Mouse (Mus musculus): ENCODE measurements at regions not wholly inside any gene's neighbourhood (a gene's known extent, or its start where the extent isn't known, plus 50 kb on each side); places are given as distances from the start of the nearest gene placed in this dataset.
A peak's percentile ranks its signal among the peaks of the same experiment; 100 is the strongest.

GRCm38 (mm10) chr7:77502608-77503007 lies 1235.2 kb downstream of the Ntrk3 start:
- Histone ChIP-seq H3K9ac (ENCODE audit: low read depth, low read length) (no peak overlapping the region), H3K36me3 (ENCODE audit: control insufficient read depth, insufficient read depth, low read length) (no peaks in the 10 kb centered on the region), H3K9me3 (replicated peaks; ENCODE audit: control insufficient read depth, low read length, poor library complexity, severe bottlenecking) (no peaks in the 10 kb centered on the region), H3K4me1 (ENCODE audit: control insufficient read depth, insufficient read depth, low read length) (no peaks in the 10 kb centered on the region), H3K4me3 (ENCODE audit: low read depth, low read length) (no peak overlapping the region), H3K4me2 (ENCODE audit: low read length) (no peak overlapping the region), H3K27ac (ENCODE audit: low read length) (no peak overlapping the region), H3K27me3 (ENCODE audit: control insufficient read depth, insufficient read depth, low read depth, low read length) (no peaks in the 10 kb centered on the region)
- ATAC-seq: no peak
- 83% methylated on average over 4 of the region's 4 CpGs for WGBS

GRCm38 (mm10) chr7:77495066-77495465 lies 1242.7 kb downstream of the Ntrk3 start:
- H3K9ac ChIP-seq (ENCODE audit: low read depth, low read length): no peak overlapping the region
- 86% methylated on average over 3 of the region's 3 CpGs for WGBS

GRCm38 (mm10) chr7:77477519-77477918 lies 1247.8 kb downstream of the Agbl1 start:
- ATAC-seq: no peak
- Histone ChIP-seq H3K9ac (ENCODE audit: low read depth, low read length) (no peak overlapping the region), H3K27me3 (ENCODE audit: control insufficient read depth, insufficient read depth, low read depth, low read length) (no peaks in the 10 kb centered on the region), H3K36me3 (ENCODE audit: control insufficient read depth, insufficient read depth, low read length) (no peaks in the 10 kb centered on the region), H3K4me3 (ENCODE audit: low read depth, low read length) (no peak overlapping the region), H3K4me2 (ENCODE audit: low read length) (no peak overlapping the region), H3K27ac (ENCODE audit: low read length) (no peak overlapping the region), H3K4me1 (ENCODE audit: control insufficient read depth, insufficient read depth, low read length) (no peaks in the 10 kb centered on the region), H3K9me3 (replicated peaks; ENCODE audit: control insufficient read depth, low read length, poor library complexity, severe bottlenecking) (no peaks in the 10 kb centered on the region)
- 82% methylated on average over 2 of the region's 2 CpGs for WGBS

More at GRCm38 (mm10) chr7:77495066-77495465, 1242.7 kb downstream of the Ntrk3 start:
- no peaks in the 10 kb centered on the region for H3K9me3 ChIP-seq (replicated peaks; ENCODE audit: control insufficient read depth, low read length, poor library complexity, severe bottlenecking)
- no peak for ATAC-seq
- H3K4me2 ChIP-seq (ENCODE audit: low read length): no peak overlapping the region
- no peak overlapping the region for H3K4me3 ChIP-seq (ENCODE audit: low read depth, low read length)
- no peaks in the 10 kb centered on the region for H3K4me1 ChIP-seq (ENCODE audit: control insufficient read depth, insufficient read depth, low read length)
- H3K27ac ChIP-seq (ENCODE audit: low read length): no peak overlapping the region
- H3K36me3 ChIP-seq (ENCODE audit: control insufficient read depth, insufficient read depth, low read length): no peaks in the 10 kb centered on the region
- no peaks in the 10 kb centered on the region for H3K27me3 ChIP-seq (ENCODE audit: control insufficient read depth, insufficient read depth, low read depth, low read length)

- no peak for ATAC-seq
- H3K4me3 ChIP-seq (ENCODE audit: low read depth, low read length): no peak overlapping the region
- WGBS: 15% methylated on average over 2 of the region's 2 CpGs
- no peaks in the 10 kb centered on the region for H3K9me3 ChIP-seq (replicated peaks; ENCODE audit: control insufficient read depth, low read length, poor library complexity, severe bottlenecking)
- no peaks in the 10 kb centered on the region for H3K27me3 ChIP-seq (ENCODE audit: control insufficient read depth, insufficient read depth, low read depth, low read length)
- H3K27ac ChIP-seq (ENCODE audit: low read length): peak overlapping the region; percentile 47
- H3K4me2 ChIP-seq (ENCODE audit: low read length): no peak overlapping the region
- H3K4me1 ChIP-seq (ENCODE audit: control insufficient read depth, insufficient read depth, low read length): peaks cover 8% of the 10 kb centered on the region; the same call in 1 of the 2 replicates
- H3K36me3 ChIP-seq (ENCODE audit: control insufficient read depth, insufficient read depth, low read length): no peaks in the 10 kb centered on the region
- no peak overlapping the region for H3K9ac ChIP-seq (ENCODE audit: low read depth, low read length)
Observed at GRCm38 (mm10) chr7:77446052-77446367, 1216.3 kb downstream of the Agbl1 start.

GRCm38 (mm10) chr7:77445352-77446051 lies 1215.8 kb downstream of the Agbl1 start:
- Histone ChIP-seq H3K36me3 (ENCODE audit: control insufficient read depth, insufficient read depth, low read length) (no peaks in the 10 kb centered on the region), H3K4me3 (ENCODE audit: low read depth, low read length) (no peak overlapping the region), H3K27me3 (ENCODE audit: control insufficient read depth, insufficient read depth, low read depth, low read length) (no peaks in the 10 kb centered on the region), H3K4me2 (ENCODE audit: low read length) (peak overlapping the region; percentile 14; the same call in 1 of the 2 replicates), H3K9me3 (replicated peaks; ENCODE audit: control insufficient read depth, low read length, poor library complexity, severe bottlenecking) (no peaks in the 10 kb centered on the region), H3K27ac (ENCODE audit: low read length) (peak overlapping the region; percentile 47), H3K9ac (ENCODE audit: low read depth, low read length) (no peak overlapping the region), H3K4me1 (ENCODE audit: control insufficient read depth, insufficient read depth, low read length) (peaks cover 8% of the 10 kb centered on the region; the same call in 1 of the 2 replicates)
- WGBS: 33% methylated on average over 11 of the region's 11 CpGs
- ATAC-seq: no peak

GRCm38 (mm10) chr7:77441622-77442021 lies 1211.9 kb downstream of the Agbl1 start:
- ATAC-seq: no peak
- H3K4me1 ChIP-seq (ENCODE audit: control insufficient read depth, insufficient read depth, low read length): peaks cover 8% of the 10 kb centered on the region; the same call in 1 of the 2 replicates
- no peaks in the 10 kb centered on the region for H3K9me3 ChIP-seq (replicated peaks; ENCODE audit: control insufficient read depth, low read length, poor library complexity, severe bottlenecking)
- H3K4me2 ChIP-seq (ENCODE audit: low read length): no peak overlapping the region
- H3K27me3 ChIP-seq (ENCODE audit: control insufficient read depth, insufficient read depth, low read depth, low read length): no peaks in the 10 kb centered on the region
- WGBS: 77% methylated on average over 2 of the region's 2 CpGs
- no peak overlapping the region for H3K9ac ChIP-seq (ENCODE audit: low read depth, low read length)
- no peaks in the 10 kb centered on the region for H3K36me3 ChIP-seq (ENCODE audit: control insufficient read depth, insufficient read depth, low read length)
- no peak overlapping the region for H3K27ac ChIP-seq (ENCODE audit: low read length)
- H3K4me3 ChIP-seq (ENCODE audit: low read depth, low read length): no peak overlapping the region

- Histone ChIP-seq H3K4me2 (ENCODE audit: low read length) (no peak overlapping the region), H3K27ac (ENCODE audit: low read length) (no peak overlapping the region), H3K4me3 (ENCODE audit: low read depth, low read length) (no peak overlapping the region), H3K9me3 (replicated peaks; ENCODE audit: control insufficient read depth, low read length, poor library complexity, severe bottlenecking) (no peaks in the 10 kb centered on the region), H3K9ac (ENCODE audit: low read depth, low read length) (no peak overlapping the region), H3K36me3 (ENCODE audit: control insufficient read depth, insufficient read depth, low read length) (no peaks in the 10 kb centered on the region), H3K4me1 (ENCODE audit: control insufficient read depth, insufficient read depth, low read length) (no peaks in the 10 kb centered on the region), H3K27me3 (ENCODE audit: control insufficient read depth, insufficient read depth, low read depth, low read length) (no peaks in the 10 kb centered on the region)
- WGBS: 83% methylated on average over 4 of the region's 4 CpGs
- ATAC-seq: no peak
Observed at GRCm38 (mm10) chr7:77413606-77414005, 1183.9 kb downstream of the Agbl1 start.
